Mouse (Mus musculus): Measurements from ENCODE around the gene Plin4. TPM values are rescaled to one million over a fixed set of nuclear protein-coding genes. Genes with fewer than 3 reads are reported as not detected.
"Not testable (repeated sequence)": the region's sequence is repeated elsewhere in the genome, so short reads cannot be mapped to it uniquely, and the experiment has no call there.

Plin4 gene
- polyA plus RNA-seq, 1 experiment, result 3.0 TPM

- Histone ChIP-seq H3K36me3 (ENCODE audit: control insufficient read depth, insufficient read depth, low read length) (no peaks in the 10 kb centered on the region), H3K4me1 (ENCODE audit: control insufficient read depth, insufficient read depth, insufficient read length) (no peaks in the 10 kb centered on the region), H3K4me3 (ENCODE audit: extremely low read depth, insufficient read depth, insufficient read length) (no peak overlapping the region), H3K27me3 (ENCODE audit: control insufficient read depth, insufficient read depth, low read length) (no peaks in the 10 kb centered on the region), H3K27ac (ENCODE audit: insufficient read depth, low read length) (no peak overlapping the region)
- peak; percentile 37 to 45 for DNase-seq (ENCODE audit: low read depth in 1 of 2, low spot score in 2 of 2)
- WGBS, result 50% methylated on average over 5 of the region's 5 CpGs
- TF ChIP-seq CTCF (IDR thresholded peaks at IDR 0.05; ENCODE audit: extremely low read depth, insufficient read depth, insufficient read length, insufficient replicate concordance) (peak; percentile 83; the same call in 1 of the 2 replicates), POLR2A (IDR thresholded peaks at IDR 0.05; ENCODE audit: low read depth, low read length) (no peak)
These were observed 2.3 kb upstream of the Plin4 start for GRCm38 (mm10) chr17:56111864-56112263.

- no peak overlapping the region for H3K27ac ChIP-seq (ENCODE audit: insufficient read depth, low read length)
These were observed 1.4 kb upstream of the Plin4 start for GRCm38 (mm10) chr17:56111021-56111420.

GRCm38 (mm10) chr17:56110571-56110970 lies 968 bp upstream of the Plin4 start:
- Histone ChIP-seq H3K36me3 (ENCODE audit: control insufficient read depth, insufficient read depth, low read length) (no peaks in the 10 kb centered on the region), H3K27ac (ENCODE audit: insufficient read depth, low read length) (no peak overlapping the region), H3K27me3 (ENCODE audit: control insufficient read depth, insufficient read depth, low read length) (no peaks in the 10 kb centered on the region), H3K4me3 (ENCODE audit: extremely low read depth, insufficient read depth, insufficient read length) (no peak overlapping the region), H3K4me1 (ENCODE audit: control insufficient read depth, insufficient read depth, insufficient read length) (no peaks in the 10 kb centered on the region)
- no peak for DNase-seq (ENCODE audit: low read depth in 1 of 2, low spot score in 2 of 2)
- TF ChIP-seq POLR2A (IDR thresholded peaks at IDR 0.05; ENCODE audit: low read depth, low read length), result no peak
- no peak for TF ChIP-seq CTCF (IDR thresholded peaks at IDR 0.05; ENCODE audit: extremely low read depth, insufficient read depth, insufficient read length, insufficient replicate concordance)
- WGBS, result 74% methylated on average over 4 of the region's 4 CpGs

More at GRCm38 (mm10) chr17:56111021-56111420, 1.4 kb upstream of the Plin4 start:
- Histone ChIP-seq H3K36me3 (ENCODE audit: control insufficient read depth, insufficient read depth, low read length) (no peaks in the 10 kb centered on the region), H3K27me3 (ENCODE audit: control insufficient read depth, insufficient read depth, low read length) (no peaks in the 10 kb centered on the region), H3K4me3 (ENCODE audit: extremely low read depth, insufficient read depth, insufficient read length) (no peak overlapping the region), H3K4me1 (ENCODE audit: control insufficient read depth, insufficient read depth, insufficient read length) (no peaks in the 10 kb centered on the region)
- 48% methylated on average over 1 of the region's 1 CpGs for WGBS
- DNase-seq (ENCODE audit: low read depth in 1 of 2, low spot score in 2 of 2), result no peak
- TF ChIP-seq POLR2A (IDR thresholded peaks at IDR 0.05; ENCODE audit: low read depth, low read length), result no peak

- no peak overlapping the region for H3K4me3 ChIP-seq (ENCODE audit: extremely low read depth, insufficient read depth, insufficient read length)
- 89% methylated on average over 6 of the region's 6 CpGs for WGBS
- H3K36me3 ChIP-seq (ENCODE audit: control insufficient read depth, insufficient read depth, low read length), result no peaks in the 10 kb centered on the region
- no peak overlapping the region for H3K27ac ChIP-seq (ENCODE audit: insufficient read depth, low read length)
- no peak for DNase-seq (ENCODE audit: low read depth in 1 of 2, low spot score in 2 of 2)
- no peaks in the 10 kb centered on the region for H3K27me3 ChIP-seq (ENCODE audit: control insufficient read depth, insufficient read depth, low read length)
- TF ChIP-seq POLR2A (IDR thresholded peaks at IDR 0.05; ENCODE audit: low read depth, low read length) (no peak), CTCF (IDR thresholded peaks at IDR 0.05; ENCODE audit: extremely low read depth, insufficient read depth, insufficient read length, insufficient replicate concordance) (no peak)
- H3K4me1 ChIP-seq (ENCODE audit: control insufficient read depth, insufficient read depth, insufficient read length), result no peaks in the 10 kb centered on the region
These were observed 1.1 kb downstream of the Plin4 start for GRCm38 (mm10) chr17:56108334-56109044.

GRCm38 (mm10) chr17:56107736-56108135 lies 1.9 kb downstream of the Plin4 start:
- H3K4me3 ChIP-seq (ENCODE audit: extremely low read depth, insufficient read depth, insufficient read length), result no peak overlapping the region
- no peaks in the 10 kb centered on the region for H3K27me3 ChIP-seq (ENCODE audit: control insufficient read depth, insufficient read depth, low read length)
- 60% methylated on average over 2 of the region's 2 CpGs for WGBS
- no peak overlapping the region for H3K27ac ChIP-seq (ENCODE audit: insufficient read depth, low read length)
- DNase-seq (ENCODE audit: low read depth in 1 of 2, low spot score in 2 of 2), result no peak
- no peaks in the 10 kb centered on the region for H3K36me3 ChIP-seq (ENCODE audit: control insufficient read depth, insufficient read depth, low read length)
- no peak for TF ChIP-seq POLR2A (IDR thresholded peaks at IDR 0.05; ENCODE audit: low read depth, low read length)
- no peaks in the 10 kb centered on the region for H3K4me1 ChIP-seq (ENCODE audit: control insufficient read depth, insufficient read depth, insufficient read length)

- peaks cover 7% of the 10 kb centered on the region for H3K36me3 ChIP-seq (ENCODE audit: control insufficient read depth, insufficient read depth, low read length)
- H3K4me3 ChIP-seq (ENCODE audit: extremely low read depth, insufficient read depth, insufficient read length), result no peak overlapping the region
- TF ChIP-seq CTCF (IDR thresholded peaks at IDR 0.05; ENCODE audit: extremely low read depth, insufficient read depth, insufficient read length, insufficient replicate concordance), result no peak
- DNase-seq (ENCODE audit: low read depth in 1 of 2, low spot score in 2 of 2), result no peak
- H3K4me1 ChIP-seq (ENCODE audit: control insufficient read depth, insufficient read depth, insufficient read length), result no peaks in the 10 kb centered on the region
- no peak overlapping the region for H3K27ac ChIP-seq (ENCODE audit: insufficient read depth, low read length)
- 91% methylated on average over 4 of the region's 4 CpGs for WGBS
- no peaks in the 10 kb centered on the region for H3K27me3 ChIP-seq (ENCODE audit: control insufficient read depth, insufficient read depth, low read length)
These were observed 2.6 kb downstream of the Plin4 start for GRCm38 (mm10) chr17:56106981-56107380.

GRCm38 (mm10) chr17:56106436-56106835 lies 3.2 kb downstream of the Plin4 start:
- H3K4me3 ChIP-seq (ENCODE audit: extremely low read depth, insufficient read depth, insufficient read length); H3K36me3 ChIP-seq (ENCODE audit: control insufficient read depth, insufficient read depth, low read length); H3K4me1 ChIP-seq (ENCODE audit: control insufficient read depth, insufficient read depth, insufficient read length); DNase-seq (ENCODE audit: low read depth in 1 of 2, low spot score in 2 of 2); H3K27me3 ChIP-seq (ENCODE audit: control insufficient read depth, insufficient read depth, low read length); H3K27ac ChIP-seq (ENCODE audit: insufficient read depth, low read length): not testable (repeated sequence)
- 97% methylated on average over 4 of the region's 4 CpGs for WGBS

GRCm38 (mm10) chr17:56104821-56105220 lies 4.8 kb downstream of the Plin4 start:
- H3K36me3 ChIP-seq (ENCODE audit: control insufficient read depth, insufficient read depth, low read length), result peaks cover 23% of the 10 kb centered on the region
- DNase-seq (ENCODE audit: low read depth in 1 of 2, low spot score in 2 of 2); H3K4me1 ChIP-seq (ENCODE audit: control insufficient read depth, insufficient read depth, insufficient read length); H3K27me3 ChIP-seq (ENCODE audit: control insufficient read depth, insufficient read depth, low read length); H3K4me3 ChIP-seq (ENCODE audit: extremely low read depth, insufficient read depth, insufficient read length); H3K27ac ChIP-seq (ENCODE audit: insufficient read depth, low read length): not testable (repeated sequence)
- 89% methylated on average over 3 of the region's 5 CpGs for WGBS
